Mouse (Mus musculus): ENCODE measurements at regions not wholly inside any gene's neighbourhood (a gene's known extent, or its start where the extent isn't known, plus 50 kb on each side); places are given as distances from the start of the nearest gene placed in this dataset.

DNA sequence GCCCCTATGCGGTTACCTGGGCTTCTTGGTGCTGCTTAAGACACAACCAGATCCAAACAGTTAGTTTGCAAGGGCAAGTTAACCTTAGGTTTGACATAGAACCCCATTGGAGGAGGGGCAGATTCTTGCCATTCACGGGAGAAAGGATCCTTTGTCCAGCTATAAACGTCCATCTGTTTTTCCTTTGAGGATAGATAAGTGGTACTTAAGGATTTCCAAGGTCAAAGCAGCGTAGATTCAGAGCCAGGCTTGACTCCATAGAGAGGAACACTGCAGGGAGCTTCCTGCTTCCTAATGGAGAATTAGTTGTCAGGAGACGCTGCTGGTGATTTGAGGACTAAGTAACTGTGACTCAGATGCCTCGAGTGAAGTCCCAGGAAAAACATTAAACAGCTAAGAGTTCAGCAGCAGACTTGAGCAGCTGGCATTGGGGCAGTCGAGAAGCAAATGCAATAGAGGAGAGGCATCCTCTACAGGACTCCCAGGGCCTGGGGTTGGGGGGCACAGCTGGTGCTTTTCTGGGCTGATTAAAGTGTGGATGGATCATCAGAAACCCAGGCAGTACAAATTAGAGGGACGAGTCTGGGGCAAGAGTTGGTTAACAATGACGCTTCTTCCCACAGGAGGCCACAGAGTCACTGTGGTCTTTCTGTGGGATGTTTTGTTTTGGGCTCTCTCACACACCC is 322.8 kb downstream of the Med10 start:
- DNase-seq (ENCODE audit: low spot score in 2 of 2): no peak

DNA sequence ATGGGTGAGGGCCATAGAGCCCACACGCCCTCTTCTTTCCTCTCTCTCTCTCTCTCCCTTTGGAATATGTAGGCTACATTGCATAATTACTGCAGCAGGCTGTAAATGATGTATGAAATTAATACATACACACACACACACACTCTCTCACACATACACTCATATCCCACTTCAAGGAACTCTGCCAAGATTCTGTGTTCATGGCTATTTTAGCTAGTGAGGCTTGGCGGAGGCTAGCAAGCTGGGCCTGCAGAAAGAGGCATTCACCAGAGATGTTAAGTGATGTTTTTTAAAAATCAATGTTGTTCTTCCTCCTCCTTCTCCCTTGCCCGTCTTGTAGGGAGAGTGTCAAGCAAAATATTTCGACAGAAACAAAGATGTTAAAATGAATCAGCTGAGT is 325.1 kb downstream of the Med10 start:
- no peak for DNase-seq (ENCODE audit: low spot score in 2 of 2)

DNA sequence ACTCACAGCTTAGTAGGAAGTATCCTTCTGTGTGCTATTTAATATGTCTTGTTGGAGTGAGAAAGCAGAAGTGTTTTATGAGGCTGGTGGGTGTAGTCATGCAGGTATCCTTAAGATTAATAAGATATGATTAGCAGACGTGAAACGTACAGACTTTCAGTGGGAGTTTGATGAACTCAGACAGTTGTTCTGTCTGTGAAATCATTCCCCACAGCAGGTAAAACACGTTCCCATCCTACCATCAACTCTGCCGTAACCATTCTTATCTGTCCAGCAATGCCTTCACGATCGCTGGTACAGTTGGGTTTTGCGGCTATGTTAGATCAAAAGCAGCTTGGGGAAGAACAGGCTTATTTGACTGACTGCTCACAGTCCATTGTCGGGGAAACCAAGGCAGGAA is 332.3 kb downstream of the Med10 start:
- no peak for DNase-seq (ENCODE audit: low spot score in 2 of 2)

DNA sequence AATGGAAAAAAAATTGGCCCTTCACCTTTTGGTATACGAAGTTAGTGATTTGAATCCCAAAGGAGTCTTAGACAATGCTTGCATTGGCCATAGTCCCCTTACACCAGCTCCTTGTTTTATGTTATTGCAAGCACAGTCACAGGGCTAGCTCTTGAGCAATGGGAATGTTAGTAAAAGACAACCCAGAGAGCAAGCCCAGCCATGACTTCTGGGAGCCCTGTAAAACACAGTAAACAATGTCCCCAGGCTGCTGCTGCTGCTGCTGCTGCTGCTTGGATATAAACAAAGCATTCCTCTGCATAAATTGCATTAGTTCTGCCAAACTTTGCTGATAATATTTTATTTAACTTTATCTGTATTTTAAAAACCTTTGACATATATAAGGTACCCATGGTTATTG is 334.0 kb downstream of the Med10 start:
- no peak for DNase-seq (ENCODE audit: low spot score in 2 of 2)

DNA sequence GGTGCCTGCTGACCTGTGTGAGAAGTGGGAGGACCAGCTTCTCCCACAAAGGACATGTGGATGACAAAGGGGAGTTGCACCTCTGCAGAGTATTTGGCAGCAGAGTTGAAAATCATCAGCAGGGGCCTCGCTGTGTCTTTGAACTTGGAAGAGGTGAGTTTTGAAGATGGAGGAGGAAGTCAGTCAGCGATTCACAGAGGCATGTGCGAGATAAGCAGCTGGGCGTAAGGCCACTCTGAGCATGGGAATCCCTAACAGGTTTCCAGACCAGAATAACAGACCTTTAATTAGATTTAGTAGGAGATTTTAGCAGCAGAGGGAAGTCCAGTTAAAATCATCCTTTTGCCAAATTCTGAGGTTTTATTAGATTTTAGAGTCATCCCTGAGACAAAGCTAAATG is 342.3 kb downstream of the Med10 start:
- no peak for DNase-seq (ENCODE audit: low spot score in 2 of 2)

DNA sequence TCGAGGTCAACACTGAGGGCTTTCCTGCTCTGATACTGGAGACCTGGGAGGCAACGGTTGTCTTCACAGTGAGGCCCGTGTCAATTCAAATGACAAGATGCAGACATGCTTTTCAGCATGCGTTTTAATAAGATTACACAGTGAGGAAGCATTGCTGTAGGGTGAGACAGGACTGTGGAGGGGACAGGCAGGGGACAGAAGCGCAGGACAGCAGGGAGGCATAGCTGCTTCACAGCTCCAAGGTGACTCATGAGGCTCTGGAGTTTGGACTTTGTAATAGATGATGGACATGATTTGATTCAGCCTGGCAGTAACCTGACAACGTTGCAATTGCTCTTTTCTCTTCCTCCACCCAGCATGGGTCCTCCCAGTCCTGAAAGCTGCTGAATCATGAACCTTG is 343.3 kb downstream of the Med10 start:
- DNase-seq (ENCODE audit: low spot score in 2 of 2): no peak

DNA sequence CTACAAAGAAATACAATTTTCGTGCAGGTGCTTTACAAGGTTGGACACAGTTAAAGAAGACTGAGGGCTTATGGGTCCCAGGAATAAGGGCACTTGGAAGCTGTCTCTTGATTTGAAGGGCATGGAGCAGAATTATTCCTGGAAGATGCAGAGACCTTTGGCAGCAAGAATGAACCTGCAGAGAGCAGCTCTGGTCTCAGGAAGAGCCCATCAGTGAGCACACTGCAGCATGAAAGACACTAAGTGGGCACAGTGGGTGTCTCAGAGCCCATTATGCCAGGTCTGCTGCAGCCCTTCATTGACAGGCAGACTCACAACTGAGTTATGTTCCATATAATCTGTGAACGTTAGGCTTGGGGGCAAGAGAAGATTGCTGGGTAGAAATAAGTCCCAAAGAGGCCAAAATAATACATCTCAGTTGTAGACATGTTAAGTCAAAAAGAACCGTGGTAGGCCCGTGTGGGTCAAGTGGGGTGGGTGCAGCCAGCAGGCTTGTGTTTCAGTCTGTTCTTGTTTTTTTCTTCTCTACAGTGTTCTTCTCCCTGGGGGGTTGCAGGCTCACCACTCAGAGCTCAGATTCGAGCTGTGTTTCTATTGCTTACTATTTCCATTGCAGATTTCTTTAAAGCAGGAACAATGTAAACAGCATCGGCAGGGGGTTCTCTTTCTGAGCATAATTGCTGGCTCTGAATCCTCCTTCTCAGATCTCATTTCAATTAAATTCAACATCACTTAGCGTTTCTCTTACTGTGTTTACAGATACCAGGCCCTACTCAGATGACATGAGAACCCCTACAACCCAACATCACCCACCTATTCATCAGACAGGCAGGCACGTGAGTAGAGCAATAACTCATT is 347.1 kb downstream of the Med10 start:
- no peak for DNase-seq (ENCODE audit: low spot score in 2 of 2)

DNA sequence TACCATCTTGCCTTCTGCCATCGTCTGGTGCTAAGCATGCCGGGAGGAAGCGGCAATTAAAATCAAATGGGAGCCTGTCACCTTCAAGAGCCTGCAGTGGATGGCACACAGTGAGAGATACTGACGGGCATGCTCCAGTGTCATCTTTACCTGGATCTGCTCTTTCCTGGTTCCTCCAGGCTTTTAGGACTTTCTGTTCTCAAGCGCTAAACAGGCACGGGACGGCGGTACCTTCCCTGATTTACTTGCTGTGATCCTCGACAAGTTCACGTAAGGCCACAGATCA is 347.6 kb downstream of the Med10 start:
- no peak for DNase-seq (ENCODE audit: low spot score in 2 of 2)

DNA sequence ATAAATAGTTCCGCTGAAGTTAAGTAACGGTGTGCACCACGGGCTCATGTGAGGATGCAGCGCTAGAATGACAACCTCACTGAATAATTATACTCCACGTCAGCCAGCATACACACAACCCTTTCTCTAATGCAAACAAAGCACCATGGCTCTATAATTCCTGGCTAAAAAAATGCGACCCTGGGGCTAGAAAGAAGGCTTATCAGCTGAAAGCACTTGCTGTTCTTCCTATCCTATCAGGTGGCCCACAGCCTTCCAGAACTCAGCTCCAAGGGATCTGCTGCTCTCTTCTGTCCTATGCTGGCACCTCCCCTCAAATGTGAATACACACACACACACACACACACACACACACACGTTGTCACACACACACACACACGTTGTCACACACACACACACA is 350.9 kb downstream of the Med10 start:
- no peak for DNase-seq (ENCODE audit: low spot score in 2 of 2)

DNA sequence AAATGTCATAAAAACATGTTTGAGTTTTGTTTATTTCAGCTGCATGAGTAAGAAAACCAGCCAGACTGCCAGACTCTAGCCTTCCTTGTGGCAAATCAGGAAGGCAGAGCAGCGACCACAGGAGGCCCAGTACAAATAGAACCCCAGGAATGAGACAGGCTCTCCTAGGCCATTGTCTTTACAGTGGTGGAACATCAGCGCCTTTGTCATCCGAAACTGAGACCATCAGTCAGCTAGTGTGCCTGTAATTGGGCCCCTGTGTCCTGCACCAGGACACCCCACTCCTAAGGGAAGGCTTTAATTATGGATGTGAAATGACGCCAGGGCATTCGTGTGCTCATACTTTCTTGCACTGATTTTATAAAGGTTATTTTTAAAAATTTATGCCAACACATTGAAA is 353.4 kb downstream of the Med10 start:
- DNase-seq (ENCODE audit: low spot score in 2 of 2): no peak

DNA sequence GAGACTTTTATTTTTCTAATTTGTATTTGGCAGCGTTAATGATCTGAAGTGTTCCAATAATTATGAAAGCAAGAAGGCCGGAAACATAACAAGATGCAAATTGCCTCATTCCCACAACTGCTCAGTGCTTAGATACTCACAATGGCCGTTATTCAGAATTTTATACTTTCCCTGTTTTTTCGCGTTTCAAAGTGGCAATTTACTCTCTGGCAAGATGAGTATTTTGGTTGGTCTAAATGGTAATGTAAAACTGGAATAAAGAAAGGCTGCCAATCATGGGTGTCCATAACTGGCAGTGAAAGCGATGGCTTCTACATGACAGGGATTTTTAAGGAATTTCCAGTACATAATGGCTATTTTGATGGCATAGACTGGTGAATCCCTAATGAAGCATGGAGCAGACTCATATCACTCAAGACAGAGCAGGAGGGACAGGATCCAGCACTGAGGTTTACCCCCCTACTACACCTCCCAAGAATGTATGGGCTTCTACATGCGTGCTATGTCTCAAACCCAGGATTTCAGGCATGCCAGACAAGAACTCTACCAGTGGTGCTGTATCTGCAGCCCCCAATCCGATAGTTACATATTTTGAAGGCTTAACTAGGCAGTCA is 354.9 kb downstream of the Med10 start:
- DNase-seq (ENCODE audit: low spot score in 2 of 2): no peak

DNA sequence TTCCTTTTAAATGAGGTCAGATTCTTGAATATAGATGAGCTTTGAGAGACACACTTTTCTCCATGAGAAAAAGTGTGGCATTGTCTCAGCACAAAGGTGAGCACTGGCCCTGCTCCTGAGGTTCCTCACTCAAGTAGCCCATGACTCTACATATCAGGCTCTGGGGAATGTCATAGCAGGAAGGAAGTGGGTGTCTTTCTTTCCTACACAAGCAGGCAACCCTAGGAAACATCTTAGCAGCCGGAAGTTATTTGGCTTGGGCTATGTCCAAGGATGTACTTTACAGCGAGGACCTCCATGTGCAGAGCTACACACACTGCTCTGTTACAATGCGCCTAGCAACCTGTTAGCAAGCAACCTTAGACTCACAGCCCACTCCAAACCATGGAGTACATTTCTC is 356.9 kb downstream of the Med10 start:
- DNase-seq (ENCODE audit: low spot score in 2 of 2): no peak

DNA sequence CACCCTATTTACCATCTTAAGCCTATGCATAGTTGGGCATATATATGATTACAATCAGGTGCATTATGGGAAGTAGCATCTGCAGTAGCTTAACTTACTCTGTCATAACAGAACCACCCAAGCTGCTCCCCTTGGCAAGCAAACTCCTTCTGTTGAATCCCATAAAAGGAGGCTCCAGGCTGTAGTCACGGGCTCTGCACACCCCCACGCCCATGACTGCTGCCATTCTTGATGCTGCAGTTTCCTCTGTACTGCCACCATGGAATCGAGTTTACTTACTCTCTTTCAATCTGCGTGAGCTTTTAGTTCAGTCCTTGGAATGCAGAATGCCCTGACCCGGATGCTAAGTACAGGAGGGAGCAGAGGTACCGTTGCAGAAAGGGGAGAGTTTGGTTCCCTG is 357.4 kb downstream of the Med10 start:
- DNase-seq (ENCODE audit: low spot score in 2 of 2): peak; percentile 34 to 37

DNA sequence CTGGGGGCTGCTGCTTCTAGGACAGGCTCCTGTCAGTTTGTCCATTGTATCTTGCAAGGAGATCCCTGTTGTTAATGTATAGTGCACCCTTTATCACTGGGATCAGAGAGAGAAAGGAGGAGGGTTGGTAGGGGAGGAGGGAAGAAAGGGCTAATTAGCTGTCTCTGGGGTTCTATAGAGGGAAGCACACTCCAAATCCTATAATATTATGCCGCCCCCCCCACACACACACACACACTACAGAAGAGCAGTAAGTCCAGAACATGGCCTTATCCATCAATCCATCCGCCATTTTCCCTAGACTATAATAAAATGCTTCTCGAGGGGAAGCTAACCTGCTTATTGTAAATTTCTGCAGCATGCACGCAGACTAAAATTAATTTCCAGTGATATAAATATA is 359.9 kb downstream of the Med10 start:
- no peak for DNase-seq (ENCODE audit: low spot score in 2 of 2)

DNA sequence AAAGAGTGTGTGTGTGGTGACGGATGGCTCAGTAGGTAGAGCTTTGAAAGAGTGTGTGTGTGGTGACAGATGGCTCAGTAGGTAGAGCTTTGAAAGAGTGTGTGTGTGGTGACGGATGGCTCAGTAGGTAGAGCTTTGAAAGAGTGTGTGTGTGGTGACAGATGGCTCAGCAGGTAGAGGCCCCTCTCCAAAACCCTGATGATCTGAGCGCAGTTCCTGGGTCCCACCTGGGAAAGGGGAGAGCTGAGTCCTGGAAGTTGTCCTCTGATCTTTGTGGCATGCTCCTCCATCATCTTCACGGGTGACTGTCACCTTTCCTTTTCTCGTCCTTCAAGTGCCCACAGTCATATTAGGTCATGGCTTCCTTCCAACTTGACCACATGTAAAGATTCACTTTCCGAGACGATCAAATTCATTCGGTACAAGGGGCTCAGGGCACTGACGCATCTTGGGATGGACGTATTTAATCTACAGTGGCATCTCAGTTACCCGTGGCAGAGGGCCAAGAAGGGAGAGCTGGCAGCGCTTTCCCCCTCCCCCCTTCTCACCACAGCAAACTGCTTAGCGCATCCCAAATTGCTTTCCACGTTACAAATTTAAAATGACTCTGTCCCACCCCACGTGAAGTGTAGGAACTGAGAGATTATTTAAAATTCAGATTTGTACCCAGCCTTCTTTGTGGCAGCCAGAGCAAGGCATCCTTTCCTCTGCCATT is 363.5 kb downstream of the Med10 start:
- DNase-seq (ENCODE audit: low spot score in 2 of 2): no peak

DNA sequence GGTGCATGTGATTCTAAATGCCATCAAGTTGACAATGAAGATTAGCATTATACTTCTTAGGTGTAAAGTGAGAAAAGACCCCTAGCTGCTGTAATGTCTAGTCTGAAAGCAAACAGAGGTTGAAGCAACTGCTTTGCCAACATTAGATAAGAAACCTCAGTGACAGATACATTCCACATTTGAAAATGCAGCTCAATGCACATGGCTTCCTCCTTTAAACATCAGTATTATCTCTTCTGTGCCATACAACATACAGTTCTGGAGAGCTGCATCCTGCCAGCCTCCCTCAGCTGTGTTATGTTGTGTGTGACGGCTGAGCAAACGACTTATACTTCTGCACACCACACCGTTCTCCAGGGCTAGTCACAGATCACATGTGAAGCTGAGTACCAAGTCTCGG is 365.6 kb downstream of the Med10 start:
- no peak for DNase-seq (ENCODE audit: low spot score in 2 of 2)

DNA sequence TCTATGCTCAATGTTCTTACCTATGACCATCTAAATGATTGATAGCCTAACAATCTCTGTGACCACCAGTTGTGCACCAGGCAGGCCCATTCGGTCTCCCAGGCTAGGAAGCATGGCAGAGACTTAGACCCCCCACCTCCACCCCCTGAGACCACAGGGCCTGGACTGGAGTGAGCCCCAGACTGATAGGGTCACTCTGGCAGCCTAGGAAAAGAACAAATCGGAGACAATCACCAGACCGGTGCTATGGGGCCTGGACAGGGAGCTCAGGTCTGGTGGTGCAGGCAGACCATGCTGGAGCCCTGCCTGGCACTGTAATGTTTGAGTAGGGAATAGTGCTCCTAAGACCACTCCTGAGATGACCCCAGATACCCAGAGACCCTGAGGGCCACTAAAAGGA is 366.7 kb downstream of the Med10 start:
- DNase-seq (ENCODE audit: low spot score in 2 of 2): no peak

DNA sequence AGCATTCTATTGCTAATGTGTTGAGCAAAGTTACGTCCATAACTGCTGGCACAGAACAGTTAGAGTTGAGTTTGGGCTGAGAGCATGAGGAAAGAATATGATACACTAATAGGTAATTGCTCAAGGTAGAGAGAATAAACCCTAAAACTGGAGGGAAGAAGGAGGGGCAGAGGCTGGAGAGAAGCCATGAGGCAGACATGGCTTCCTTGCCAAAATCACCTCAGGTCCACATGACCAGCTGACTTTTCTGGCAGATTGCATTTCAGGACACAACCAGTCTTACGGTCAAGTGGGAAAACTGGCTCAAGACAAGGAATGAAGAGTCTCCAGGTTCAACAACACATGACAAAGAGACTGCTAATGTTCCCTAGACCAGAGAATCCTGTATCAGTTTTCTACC is 374.9 kb downstream of the Med10 start:
- no peak for DNase-seq (ENCODE audit: low spot score in 2 of 2)

DNA sequence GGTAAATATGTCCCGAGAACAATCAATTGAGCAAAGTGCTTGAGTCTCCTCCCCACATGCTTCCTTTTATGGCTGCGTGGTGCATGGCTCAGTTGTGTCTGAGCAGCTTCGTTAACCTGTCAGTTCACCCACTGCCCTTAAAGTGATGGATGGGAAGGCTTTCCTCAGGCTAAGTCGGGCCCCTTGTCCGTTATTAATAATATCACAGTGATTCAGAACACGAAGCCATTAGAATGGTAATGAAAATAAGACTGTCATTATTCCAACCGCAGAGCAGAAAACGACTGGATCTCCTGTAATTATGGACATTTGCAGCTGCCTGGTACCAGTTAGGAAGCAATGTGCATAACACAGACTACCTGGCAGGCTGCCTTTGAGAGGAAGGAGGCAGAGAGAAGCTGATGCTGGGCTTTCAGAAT is 375.9 kb downstream of the Med10 start:
- no peak for DNase-seq (ENCODE audit: low spot score in 2 of 2)

DNA sequence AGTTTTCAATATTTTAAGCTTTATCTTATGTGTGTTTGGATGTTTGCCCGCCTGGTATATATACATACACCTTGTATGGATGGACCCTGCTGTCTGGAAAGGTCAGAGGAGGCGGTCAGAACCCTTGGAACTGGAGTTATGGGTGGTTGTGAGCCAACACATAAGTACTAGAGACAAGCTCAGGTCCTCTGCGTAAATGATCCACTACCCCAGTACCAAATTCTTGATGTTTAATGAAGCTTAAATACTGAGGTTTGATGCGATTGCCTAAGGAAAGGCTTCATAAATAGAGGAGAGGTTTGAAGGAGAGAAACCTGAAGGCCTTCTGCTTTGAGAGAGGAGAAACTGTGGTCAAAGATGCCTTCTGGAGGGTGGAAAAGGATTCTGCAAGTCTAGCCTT is 388.8 kb downstream of the Med10 start:
- no peak for DNase-seq (ENCODE audit: low spot score in 2 of 2)

DNA sequence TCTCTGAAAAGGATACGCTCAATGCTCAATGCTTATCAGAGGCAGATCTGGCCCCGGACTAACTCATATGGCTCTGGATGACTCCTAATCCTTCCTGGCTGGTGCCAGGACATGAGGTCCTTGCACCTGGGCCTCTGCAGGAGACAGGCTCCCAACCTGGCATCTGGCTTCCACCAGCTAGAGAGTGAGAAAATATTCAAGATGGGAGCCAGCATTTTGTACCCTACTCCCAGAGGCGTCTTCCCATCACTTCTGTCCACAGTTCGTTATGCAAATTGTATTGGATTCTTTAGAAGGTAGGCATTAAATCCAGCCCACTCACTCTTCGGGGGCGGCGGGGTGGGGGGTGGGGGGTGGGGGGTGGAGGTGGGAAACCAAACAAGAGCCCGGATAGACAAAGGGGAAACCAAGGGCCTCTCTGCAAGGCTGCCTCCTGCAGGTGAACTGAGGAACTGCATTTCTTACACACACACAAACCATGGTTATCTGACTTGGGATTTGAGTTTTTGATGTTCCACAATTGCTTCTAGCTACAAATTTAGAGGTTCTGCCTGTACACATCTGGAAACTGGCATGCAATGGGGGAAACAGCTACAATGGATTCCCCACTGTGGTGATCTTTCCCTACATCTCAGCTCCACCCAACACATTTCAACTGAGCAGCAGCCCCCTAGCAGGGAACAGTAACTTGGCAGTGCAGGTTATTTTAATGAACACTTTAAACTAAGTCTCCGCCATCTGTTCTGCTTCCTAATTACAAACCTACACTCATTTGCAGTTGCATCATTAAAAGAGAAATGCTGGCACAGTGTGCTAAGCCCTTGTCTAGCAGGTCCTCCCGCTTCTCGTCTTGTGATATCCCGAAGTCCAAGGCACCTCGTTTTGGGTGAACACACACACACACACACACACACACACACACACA is 390.2 kb downstream of the Med10 start:
- DNase-seq (ENCODE audit: low spot score in 2 of 2): peak; percentile 14 to 26
